Mouse (Mus musculus): ENCODE data around the gene Gm10964. TPM values are rescaled to one million over a fixed set of nuclear protein-coding genes. Genes with fewer than 3 reads are reported as not detected.

The Gm10964 gene
- polyA plus RNA-seq, 1 experiment from 2014 or later = not detected

DNA sequence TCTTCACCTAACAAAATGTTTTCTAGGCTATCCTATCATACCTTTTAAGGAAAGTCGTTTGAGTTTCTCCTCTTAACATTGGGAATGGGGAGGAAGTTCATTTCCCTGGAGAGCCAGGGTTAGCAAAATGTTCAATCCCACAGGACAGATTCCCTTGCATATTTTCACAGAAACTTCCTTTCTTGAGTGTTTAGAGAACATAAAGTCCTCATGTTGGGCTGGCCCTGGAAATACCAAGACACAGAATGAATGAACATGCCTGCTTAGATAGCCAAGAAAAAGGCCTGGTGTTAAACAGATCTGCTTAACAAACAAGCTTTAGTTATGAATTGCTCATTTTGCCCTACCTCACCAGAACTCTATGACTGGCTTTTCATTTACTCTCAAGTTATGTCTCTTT, 53.4 kb downstream of the Gm10964 start:
- Histone ChIP-seq H3K9ac (replicated peaks; ENCODE audit: low read length) (no peak overlapping the region), H3K4me1 (ENCODE audit: control insufficient read depth, insufficient read depth, low read length) (peaks cover 15% of the 10 kb centered on the region), H3K27me3 (ENCODE audit: control insufficient read depth, insufficient read depth, low read length) (no peaks in the 10 kb centered on the region), H3K4me3 (replicated peaks; ENCODE audit: low read depth, low read length) (no peak overlapping the region), H3K27ac (replicated peaks; ENCODE audit: low read depth, low read length) (no peak overlapping the region), H3K4me2 (ENCODE audit: low read length) (no peak overlapping the region), H3K36me3 (ENCODE audit: control insufficient read depth, insufficient read depth, low read length) (no peaks in the 10 kb centered on the region), H3K9me3 (ENCODE audit: control insufficient read depth, low read length) (no peaks in the 10 kb centered on the region)
- ATAC-seq (ENCODE audit: low FRiP score, low TSS enrichment) (no peak), DNase-seq (no peak)
- 84% methylated on average over 1 of the region's 1 CpGs for WGBS

Other genes with a start within 250 kb of the Gm10964 start
- gene Syt6, start 164.1 kb upstream of the Gm10964 start, polyA plus RNA-seq (2014; fragmentation: Nextera tagmentation; extraction: Ambion mirVana) = 21.1 and 22.8 TPM in 2 replicates
- 0.20 TPM in 1 of 2 replicates, not detected in the other for gene Atg4a-ps, start 93.3 kb upstream of the Gm10964 start, polyA plus RNA-seq (2014; fragmentation: Nextera tagmentation; extraction: Ambion mirVana)
- 2.0 and 4.8 TPM in 2 replicates for gene Olfml3, start 1.4 kb upstream of the Gm10964 start, polyA plus RNA-seq (2014; fragmentation: Nextera tagmentation; extraction: Ambion mirVana)
- gene Hipk1, start 52.2 kb downstream of the Gm10964 start, polyA plus RNA-seq (2014; fragmentation: Nextera tagmentation; extraction: Ambion mirVana) = 18.9 and 22.1 TPM in 2 replicates
- 23.0 and 29.2 TPM in 2 replicates for gene Dclre1b, start 70.1 kb downstream of the Gm10964 start, polyA plus RNA-seq (2014; fragmentation: Nextera tagmentation; extraction: Ambion mirVana)
- 20.1 and 25.4 TPM in 2 replicates for gene Ap4b1, start 70.2 kb downstream of the Gm10964 start, polyA plus RNA-seq (2014; fragmentation: Nextera tagmentation; extraction: Ambion mirVana)
- 0.18 TPM in 1 of 2 replicates, not detected in the other for gene Gm43064, start 70.2 kb downstream of the Gm10964 start, polyA plus RNA-seq (2014; fragmentation: Nextera tagmentation; extraction: Ambion mirVana)
- gene Bcl2l15, start 93.2 kb downstream of the Gm10964 start, polyA plus RNA-seq (2014; fragmentation: Nextera tagmentation; extraction: Ambion mirVana) = 0.20 and 0.22 TPM in 2 replicates
- gene Ptpn22, start 120.4 kb downstream of the Gm10964 start, polyA plus RNA-seq (2014; fragmentation: Nextera tagmentation; extraction: Ambion mirVana) = 0.26 TPM in 2 replicates
- 29.3 and 29.5 TPM in 2 replicates for gene Rsbn1, start 174.8 kb downstream of the Gm10964 start, polyA plus RNA-seq (2014; fragmentation: Nextera tagmentation; extraction: Ambion mirVana)
- 24.7 and 35.9 TPM in 2 replicates for gene Phtf1, start 228.7 kb downstream of the Gm10964 start, polyA plus RNA-seq (2014; fragmentation: Nextera tagmentation; extraction: Ambion mirVana)